Mouse (Mus musculus) stomach, embryonic 15.5 days (tissue): Measurements from ENCODE around the gene Snx29. TPM values are rescaled to one million over a fixed set of nuclear protein-coding genes. Genes with fewer than 3 reads are reported as not detected.

Source experiments
- ATAC-seq: fragments of 200-750 bp; cut with Nextera tagmentation; 2 replicates; pipeline ENCODE4 v1.8.0; 2017; ENCODE audit warnings: low read depth, moderate number of reproducible peaks, moderate TSS enrichment; ENCODE audit not compliant: insufficient read depth, low FRiP score
- H3K27ac ChIP-seq: fragments of 300-500 bp; sonication (generic); 2 replicates; pipeline ENCODE4 v1.5.1; 2015; ENCODE audit warnings: mild to moderate bottlenecking, inconsistent platforms
- H3K27me3 ChIP-seq: fragments of 300-500 bp; sonication (generic); replicated peaks from 2 replicates; pipeline ENCODE4 v1.6.1; 2015; ENCODE audit warnings: inconsistent platforms
- H3K36me3 ChIP-seq: fragments of 300-500 bp; sonication (generic); 2 replicates; pipeline ENCODE4 v1.6.1; 2015; ENCODE audit warnings: inconsistent platforms
- H3K4me1 ChIP-seq: fragments of 300-500 bp; sonication (generic); 2 replicates; pipeline ENCODE4 v1.6.1; 2015; ENCODE audit warnings: inconsistent platforms
- H3K4me2 ChIP-seq: fragments of 300-500 bp; sonication (generic); 2 replicates; pipeline ENCODE4 v1.6.1; 2015; ENCODE audit warnings: mild to moderate bottlenecking, inconsistent platforms
- H3K4me3 ChIP-seq: fragments of 300-500 bp; sonication (generic); replicated peaks from 2 replicates; pipeline ENCODE4 v1.5.1; 2015; ENCODE audit warnings: inconsistent platforms
- H3K9ac ChIP-seq: fragments of 300-500 bp; sonication (generic); 2 replicates; pipeline ENCODE4 v1.6.1; 2015; ENCODE audit warnings: inconsistent platforms
- H3K9me3 ChIP-seq: fragments of 300-500 bp; sonication (generic); 2 replicates; pipeline ENCODE4 v1.6.1; 2016; ENCODE audit warnings: inconsistent platforms
- WGBS: fragments of 180-500 bp; shearing (Covaris S2); methylation state at CpG from one replicate; pipeline ENCODE4 v1.1.7; 2015; 5-methylcytosine and 5-hydroxymethylcytosine counted together
- polyA plus RNA-seq: library from polyadenylated mRNA; unstranded; fragments of >200 nt; fragmentation: Nextera tagmentation; extraction: Ambion mirVana; gene quantifications from 2 replicates; pipeline ENCODE4 v1.2.1, GENCODE M21; 2015

The Snx29 gene
- polyA plus RNA-seq, 1 experiment from 2014 or later: 10.1 TPM

DNA sequence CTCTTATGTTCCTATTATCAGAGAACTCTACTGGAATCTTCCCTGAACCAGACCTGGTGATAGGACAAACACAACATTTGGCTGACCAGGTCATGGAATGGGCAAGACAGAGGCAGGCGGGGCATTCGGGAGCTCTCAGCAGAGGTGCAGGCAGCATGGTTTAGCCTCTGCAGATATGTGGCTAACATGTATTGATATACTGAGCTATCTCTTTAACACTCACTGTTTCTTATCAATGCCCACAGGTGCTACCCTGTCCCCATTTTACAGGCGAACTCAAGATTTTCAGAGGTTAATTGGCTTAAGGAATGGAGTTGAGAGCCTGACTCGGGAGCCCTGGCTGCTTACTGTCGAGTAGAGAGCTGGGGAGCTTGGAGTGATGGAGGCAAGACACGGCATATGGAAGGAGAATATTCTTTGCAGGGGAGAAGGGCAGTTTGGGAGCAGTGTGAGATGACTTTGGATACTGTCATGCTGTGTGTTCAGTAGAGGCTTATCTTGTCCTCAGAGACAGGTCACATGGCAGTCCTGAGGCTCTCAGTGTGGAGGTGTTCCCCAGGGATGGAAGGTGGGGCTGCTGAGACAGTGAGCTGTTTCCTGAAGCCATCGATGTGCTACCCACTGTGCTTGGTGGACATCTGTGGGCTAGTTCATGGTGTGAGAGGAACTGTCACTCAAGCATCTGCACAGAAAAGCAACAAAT, 473.2 kb downstream of the Snx29 start:
- H3K9ac ChIP-seq: no peak overlapping the region
- no peaks in the 10 kb centered on the region for H3K4me1 ChIP-seq
- no peak overlapping the region for H3K4me3 ChIP-seq
- H3K36me3 ChIP-seq: no peaks in the 10 kb centered on the region
- H3K27ac ChIP-seq: no peak overlapping the region
- WGBS: 73% methylated on average over 7 of the region's 7 CpGs
- H3K4me2 ChIP-seq: no peak overlapping the region
- no peak for ATAC-seq
- H3K27me3 ChIP-seq: no peaks in the 10 kb centered on the region
- H3K9me3 ChIP-seq: no peaks in the 10 kb centered on the region

- 83% methylated on average over 7 of the region's 7 CpGs for WGBS
- no peak for ATAC-seq
- H3K4me3 ChIP-seq: no peak overlapping the region
- H3K27ac ChIP-seq: no peak overlapping the region
- H3K9me3 ChIP-seq: no peaks in the 10 kb centered on the region
- H3K9ac ChIP-seq: no peak overlapping the region
- H3K4me2 ChIP-seq: no peak overlapping the region
- no peaks in the 10 kb centered on the region for H3K4me1 ChIP-seq
- H3K27me3 ChIP-seq: no peaks in the 10 kb centered on the region
- no peaks in the 10 kb centered on the region for H3K36me3 ChIP-seq
Measured at GRCm38 (mm10) chr16:11801960-11802539, 479.3 kb downstream of the Snx29 start.

Other genes starting within 250 kb of the Snx29 start
- 39.3 and 41.6 TPM in 2 replicates for gene Txndc11, start 188.3 kb upstream of the Snx29 start, polyA plus RNA-seq
- 92.0 and 94.2 TPM in 2 replicates for gene Zc3h7a, start 146.5 kb upstream of the Snx29 start, polyA plus RNA-seq
- 166 and 173 TPM in 2 replicates for gene Rsl1d1, start 119.6 kb upstream of the Snx29 start, polyA plus RNA-seq
- gene Gspt1, start 68.6 kb upstream of the Snx29 start, polyA plus RNA-seq: 72.1 and 77.8 TPM in 2 replicates
- not detected in 2 replicates for gene Tnfrsf17, start 9.1 kb upstream of the Snx29 start, polyA plus RNA-seq